Mouse (Mus musculus) intestine, embryonic 16.5 days (tissue): ENCODE results near the gene Adpgk. TPM values are rescaled to one million over a fixed set of nuclear protein-coding genes. Genes with fewer than 3 reads are reported as not detected.

Experiments used
- ATAC-seq: fragments of 200-750 bp; cut with Nextera tagmentation; 2 replicates; pipeline ENCODE4 v1.8.0; 2017; ENCODE audit warnings: moderate TSS enrichment, moderate library complexity
- H3K27ac ChIP-seq: fragments of 300-500 bp; sonication (generic); 2 replicates; pipeline ENCODE4 v1.5.1; 2014; ENCODE audit warnings: mild to moderate bottlenecking, low read length
- H3K27me3 ChIP-seq: fragments of 300-500 bp; sonication (generic); replicated peaks from 2 replicates; pipeline ENCODE4 v1.6.1; 2014; ENCODE audit warnings: low read length, control low read depth, mixed read lengths; ENCODE audit not compliant: control insufficient read depth, insufficient read depth
- H3K36me3 ChIP-seq: fragments of 300-500 bp; sonication (generic); 2 replicates; pipeline ENCODE4 v1.6.1; 2014; ENCODE audit warnings: low read length, control low read depth; ENCODE audit not compliant: control insufficient read depth, insufficient read depth
- H3K4me1 ChIP-seq: fragments of 300-500 bp; sonication (generic); 2 replicates; pipeline ENCODE4 v1.6.1; 2014; ENCODE audit warnings: low read length, control low read depth, mixed read lengths; ENCODE audit not compliant: control insufficient read depth, insufficient read depth
- H3K4me2 ChIP-seq: fragments of 300-500 bp; sonication (generic); 2 replicates; pipeline ENCODE4 v1.6.1; 2014; ENCODE audit warnings: low read depth, low read length, control low read depth
- H3K4me3 ChIP-seq: fragments of 300-500 bp; sonication (generic); 2 replicates; pipeline ENCODE4 v1.5.1; 2014; ENCODE audit warnings: mild to moderate bottlenecking, low read length
- H3K9ac ChIP-seq: fragments of 300-500 bp; sonication (generic); 2 replicates; pipeline ENCODE4 v1.6.1; 2014; ENCODE audit warnings: low read depth, low read length
- H3K9me3 ChIP-seq: fragments of 300-500 bp; sonication (generic); 2 replicates; pipeline ENCODE4 v1.6.1; 2016; ENCODE audit warnings: low read length, control low read depth; ENCODE audit not compliant: control insufficient read depth
- WGBS: fragments of 180-500 bp; shearing (Covaris S2); extraction: QIAGEN DNeasy Blood & Tissue Kit; methylation state at CpG from one replicate; pipeline ENCODE4 v1.1.7; 2014; 5-methylcytosine and 5-hydroxymethylcytosine counted together
- polyA plus RNA-seq: library from polyadenylated mRNA; unstranded; fragments of >200 nt; fragmentation: Nextera tagmentation; extraction: Ambion mirVana; gene quantifications from 2 replicates; pipeline ENCODE4 v1.2.1, GENCODE M21; 2015

The Adpgk gene
- polyA plus RNA-seq, 1 experiment from 2014 or later = 22.9 TPM

DNA sequence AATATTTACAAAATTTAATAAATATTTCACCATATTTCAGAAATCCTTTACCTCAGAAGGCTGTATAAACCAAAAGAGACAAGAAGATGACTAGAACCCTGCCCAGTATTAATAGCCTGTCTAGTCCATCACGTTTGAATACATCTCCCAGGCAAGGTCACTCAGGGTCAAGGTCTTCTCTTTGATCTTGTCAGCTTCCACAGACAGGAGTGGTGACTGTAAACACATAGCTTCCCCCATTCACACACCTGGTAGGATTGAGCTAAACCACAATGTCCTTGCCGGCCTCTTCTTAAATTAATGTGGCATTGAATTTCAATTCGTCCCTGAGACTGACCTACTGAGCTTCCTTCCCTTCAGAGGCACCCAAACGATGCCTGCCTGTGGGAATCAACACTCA lies 20.3 kb upstream of the Adpgk start:
- WGBS = 18% methylated on average over 4 of the region's 4 CpGs
- Histone ChIP-seq H3K9me3 (no peaks in the 10 kb centered on the region), H3K4me3 (no peak overlapping the region), H3K4me2 (no peak overlapping the region), H3K27me3 (no peaks in the 10 kb centered on the region), H3K36me3 (no peaks in the 10 kb centered on the region), H3K4me1 (peaks cover 6% of the 10 kb centered on the region; the same call in 1 of the 2 replicates), H3K9ac (no peak overlapping the region), H3K27ac (peak overlapping the region; percentile 40; the same call in 1 of the 2 replicates)
- 0 out of 2 replicates have a peak, but pooled peaks have one; percentile 6 for ATAC-seq

DNA sequence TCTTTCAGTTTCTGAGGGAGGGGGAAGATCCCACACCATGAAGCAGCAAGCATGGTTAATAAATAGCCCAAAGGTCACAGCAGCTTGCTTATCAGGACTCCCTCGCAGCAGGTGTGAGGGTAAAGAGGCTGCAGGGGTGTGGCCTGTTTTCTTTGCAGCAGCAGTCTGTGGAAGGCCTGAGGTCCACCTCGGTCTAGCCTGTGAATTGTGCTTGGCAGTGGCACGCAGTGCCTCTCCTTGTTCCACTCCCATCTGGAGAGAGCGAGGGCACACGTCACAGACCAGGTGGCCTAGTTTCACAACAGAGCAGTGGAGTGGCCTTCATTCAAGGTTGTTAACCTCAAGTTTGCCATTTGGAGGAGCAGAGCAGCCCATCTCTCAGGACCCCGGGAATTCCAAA lies 19.6 kb upstream of the Adpgk start:
- no peak overlapping the region for H3K4me2 ChIP-seq
- no peak overlapping the region for H3K9ac ChIP-seq
- H3K27ac ChIP-seq = peak overlapping the region; percentile 52
- no peaks in the 10 kb centered on the region for H3K36me3 ChIP-seq
- H3K27me3 ChIP-seq = no peaks in the 10 kb centered on the region
- H3K4me1 ChIP-seq = peaks cover 6% of the 10 kb centered on the region; the same call in 1 of the 2 replicates
- H3K9me3 ChIP-seq = no peaks in the 10 kb centered on the region
- WGBS = 40% methylated on average over 6 of the region's 6 CpGs
- no peak overlapping the region for H3K4me3 ChIP-seq
- peak; percentile 99 for ATAC-seq

DNA sequence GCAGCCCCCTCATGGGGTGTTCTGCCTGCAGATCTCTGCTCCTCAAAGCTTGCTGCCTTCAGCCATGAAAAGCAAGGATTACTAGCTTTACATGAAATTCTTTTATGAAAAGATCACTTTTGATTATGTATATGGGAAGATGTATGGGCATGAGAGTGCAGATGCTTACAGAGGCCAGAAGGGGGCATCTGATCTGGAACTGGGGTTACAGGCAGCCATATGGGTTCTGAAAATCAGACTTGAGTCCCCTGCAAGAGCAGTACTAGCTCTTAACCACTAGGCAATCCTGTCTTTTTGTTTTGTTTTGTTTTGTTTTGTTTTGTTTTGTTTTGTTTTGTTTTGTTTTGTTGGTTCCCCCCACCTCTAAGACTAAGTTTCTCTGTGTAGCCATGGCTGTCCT lies 18.2 kb upstream of the Adpgk start:
- Histone ChIP-seq H3K9ac (no peak overlapping the region), H3K4me1 (peaks cover 8% of the 10 kb centered on the region; the same call in 1 of the 2 replicates), H3K27ac (no peak overlapping the region), H3K27me3 (no peaks in the 10 kb centered on the region), H3K4me3 (no peak overlapping the region), H3K4me2 (no peak overlapping the region), H3K36me3 (no peaks in the 10 kb centered on the region), H3K9me3 (no peaks in the 10 kb centered on the region)
- no peak for ATAC-seq

DNA sequence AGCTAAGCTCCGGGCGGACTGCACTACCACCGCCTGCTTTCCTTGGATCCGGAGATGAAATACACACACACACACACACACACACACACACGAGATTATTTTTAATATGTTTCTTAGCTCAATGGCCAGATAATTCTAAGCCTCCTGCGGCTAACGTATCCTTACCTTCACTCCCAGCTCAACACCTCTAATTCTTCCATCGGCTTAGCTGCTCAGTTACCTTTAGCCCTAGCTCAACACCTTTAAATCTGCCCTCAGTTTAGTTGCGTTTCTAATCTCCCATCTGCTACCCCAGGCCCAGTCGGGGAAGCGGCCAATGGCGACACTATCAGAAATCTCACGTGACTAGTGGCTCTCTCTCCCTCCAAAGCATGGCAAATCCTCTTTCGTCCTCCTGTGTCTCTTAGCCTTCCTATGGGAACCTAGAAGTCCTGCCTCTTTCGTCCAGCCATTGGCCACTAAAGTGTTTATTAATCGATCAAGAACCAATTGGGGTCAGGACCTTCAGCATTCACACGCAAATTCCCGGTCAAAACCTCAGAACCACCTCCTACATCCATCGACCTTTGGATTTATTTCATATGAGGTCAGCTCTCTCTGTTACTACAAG lies 16.4 kb upstream of the Adpgk start:
- Histone ChIP-seq H3K9me3 (no peaks in the 10 kb centered on the region), H3K36me3 (no peaks in the 10 kb centered on the region), H3K4me1 (peaks cover 16% of the 10 kb centered on the region; the same call in 1 of the 2 replicates), H3K9ac (no peak overlapping the region), H3K27me3 (no peaks in the 10 kb centered on the region), H3K4me2 (no peak overlapping the region), H3K4me3 (no peak overlapping the region), H3K27ac (no peak overlapping the region)
- 88% methylated on average over 19 of the region's 19 CpGs for WGBS
- no peak for ATAC-seq

DNA sequence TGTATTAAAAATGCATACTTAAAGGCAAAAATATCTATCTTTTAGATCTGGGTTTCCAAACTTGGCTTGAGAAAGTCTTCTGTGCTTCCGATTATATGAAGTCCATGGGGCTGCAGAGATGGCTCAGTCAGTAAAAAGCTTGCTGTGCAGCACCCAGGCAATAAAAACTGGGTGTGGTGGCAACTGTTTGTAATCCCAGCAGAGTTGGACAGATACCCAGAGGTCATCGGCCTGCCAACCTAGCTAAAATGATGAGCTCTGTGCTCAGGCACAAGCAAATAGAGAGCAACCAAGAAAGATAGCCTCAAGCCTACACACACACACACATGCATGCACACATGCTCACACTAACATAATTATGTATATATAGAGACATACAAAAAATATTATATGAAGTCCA lies 13.2 kb upstream of the Adpgk start:
- Histone ChIP-seq H3K27me3 (no peaks in the 10 kb centered on the region), H3K9me3 (no peaks in the 10 kb centered on the region), H3K36me3 (no peaks in the 10 kb centered on the region), H3K4me2 (no peak overlapping the region), H3K4me1 (0 out of 2 replicates have a peak, but pooled peaks cover 10% of the 10 kb centered on the region), H3K4me3 (no peak overlapping the region), H3K9ac (no peak overlapping the region), H3K27ac (no peak overlapping the region)
- 67% methylated on average over 2 of the region's 2 CpGs for WGBS
- ATAC-seq = no peak

DNA sequence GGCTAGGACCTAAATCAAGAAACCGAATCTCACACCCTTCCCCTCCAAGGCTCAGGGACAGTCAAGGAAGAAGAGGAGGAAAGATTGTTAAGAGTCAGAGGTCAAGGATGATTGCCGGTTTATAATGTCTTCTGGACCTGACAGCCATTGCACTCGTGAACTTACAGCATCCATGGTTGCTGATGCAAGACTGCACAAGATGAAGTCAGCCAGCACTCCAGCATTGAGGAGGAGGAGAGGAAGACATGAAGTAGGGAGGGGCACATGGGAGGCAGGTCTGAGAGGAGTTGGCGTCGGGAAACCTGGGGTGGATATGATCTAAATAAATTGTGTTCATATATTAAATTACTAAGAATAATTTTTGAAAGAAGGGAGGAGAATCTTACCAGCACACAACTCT lies 12.7 kb upstream of the Adpgk start:
- H3K4me2 ChIP-seq = no peak overlapping the region
- H3K36me3 ChIP-seq = no peaks in the 10 kb centered on the region
- 53% methylated on average over 5 of the region's 5 CpGs for WGBS
- 0 out of 2 replicates have a peak, but pooled peaks cover 10% of the 10 kb centered on the region for H3K4me1 ChIP-seq
- ATAC-seq = no peak
- no peaks in the 10 kb centered on the region for H3K9me3 ChIP-seq
- no peak overlapping the region for H3K4me3 ChIP-seq
- no peak overlapping the region for H3K9ac ChIP-seq
- H3K27ac ChIP-seq = no peak overlapping the region
- H3K27me3 ChIP-seq = no peaks in the 10 kb centered on the region

DNA sequence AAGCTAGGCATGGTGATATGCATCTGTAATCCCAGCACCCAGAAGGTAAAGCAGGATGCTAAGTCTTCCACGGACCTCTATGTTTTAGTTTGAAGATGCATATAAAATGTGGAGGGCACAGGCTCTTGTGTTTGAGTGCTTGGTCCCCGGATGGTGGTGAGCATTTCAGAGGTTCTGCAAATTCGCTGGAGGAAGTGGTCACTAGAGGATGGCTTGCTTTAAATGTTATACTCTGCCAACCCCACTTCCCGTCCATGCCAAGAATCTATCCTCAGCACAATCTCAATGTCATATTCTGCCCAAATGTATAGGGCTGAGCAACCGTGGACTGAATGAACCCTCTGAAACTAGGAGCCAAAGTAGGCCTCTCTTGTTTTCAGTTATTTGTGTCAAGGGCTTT lies 10.5 kb upstream of the Adpgk start:
- Histone ChIP-seq H3K27me3 (no peaks in the 10 kb centered on the region), H3K4me1 (0 out of 2 replicates have a peak, but pooled peaks cover 10% of the 10 kb centered on the region), H3K9ac (no peak overlapping the region), H3K4me2 (no peak overlapping the region), H3K4me3 (no peak overlapping the region), H3K36me3 (no peaks in the 10 kb centered on the region), H3K9me3 (no peaks in the 10 kb centered on the region), H3K27ac (no peak overlapping the region)
- no peak for ATAC-seq
- 90% methylated on average over 5 of the region's 5 CpGs for WGBS

DNA sequence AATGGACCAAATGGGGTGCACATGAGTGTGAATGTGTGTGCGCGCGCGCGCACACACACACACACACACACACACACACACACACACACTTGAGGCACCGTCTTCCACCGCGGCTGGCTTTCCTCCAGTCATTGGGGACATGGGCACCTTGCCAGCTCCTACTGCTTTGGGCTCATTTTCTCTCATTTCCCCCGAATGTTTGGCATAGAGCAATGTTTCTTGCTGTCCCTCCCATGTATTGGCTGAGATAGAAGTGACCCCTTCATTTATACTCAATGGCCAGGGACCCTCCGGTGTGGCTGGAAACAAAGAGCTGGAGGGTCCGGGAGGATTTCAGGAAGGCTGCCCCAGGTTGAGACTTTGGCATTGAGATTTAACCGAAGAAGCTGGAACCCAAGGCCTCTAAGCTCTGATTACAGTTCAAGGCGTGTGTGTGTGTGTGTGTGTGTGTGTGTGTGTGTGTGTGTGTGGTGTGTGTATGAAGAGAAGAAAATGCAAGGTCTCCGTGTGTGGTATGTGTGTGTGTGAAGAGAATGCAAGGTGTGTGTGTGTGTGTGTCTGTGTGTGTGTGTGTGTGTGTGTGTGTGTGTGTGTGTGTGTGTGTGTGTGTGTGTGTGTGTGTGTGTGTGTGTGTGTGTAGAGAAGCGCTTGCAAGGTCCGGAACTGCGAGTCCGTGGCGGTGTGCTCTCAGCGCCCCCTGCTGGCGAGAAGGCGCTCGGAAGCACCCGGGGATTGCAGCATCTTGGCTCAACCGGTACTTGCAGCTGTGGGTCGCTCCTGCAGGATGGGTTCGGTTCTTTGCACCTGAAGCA lies 9.3 kb upstream of the Adpgk start:
- Histone ChIP-seq H3K27ac (no peak overlapping the region), H3K9me3 (no peaks in the 10 kb centered on the region), H3K36me3 (no peaks in the 10 kb centered on the region), H3K27me3 (no peaks in the 10 kb centered on the region), H3K4me1 (0 out of 2 replicates have a peak, but pooled peaks cover 10% of the 10 kb centered on the region), H3K4me2 (peak overlapping the region; percentile 17), H3K9ac (no peak overlapping the region), H3K4me3 (no peak overlapping the region)
- peak; percentile 74 for ATAC-seq
- 53% methylated on average over 19 of the region's 27 CpGs for WGBS

DNA sequence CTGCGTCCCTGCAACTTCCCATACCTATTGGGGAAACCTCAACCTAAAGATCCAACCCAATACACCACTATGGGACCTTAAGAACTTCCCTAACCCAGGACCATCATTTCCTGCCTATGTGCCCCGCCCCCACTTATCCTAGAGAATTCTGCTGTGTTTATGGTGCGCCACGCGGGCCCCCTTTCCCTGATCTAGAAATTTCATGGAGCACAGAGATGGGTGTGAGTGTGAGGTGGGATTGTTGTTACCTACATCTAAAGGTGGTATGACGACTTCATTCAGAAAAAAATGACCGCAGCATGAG lies 8.7 kb upstream of the Adpgk start:
- 0 out of 2 replicates have a peak, but pooled peaks cover 10% of the 10 kb centered on the region for H3K4me1 ChIP-seq
- H3K9ac ChIP-seq = no peak overlapping the region
- H3K36me3 ChIP-seq = no peaks in the 10 kb centered on the region
- ATAC-seq = peak; percentile 24; the same call in 1 of the 2 replicates
- peak overlapping the region; percentile 17 for H3K4me2 ChIP-seq
- no peaks in the 10 kb centered on the region for H3K9me3 ChIP-seq
- no peaks in the 10 kb centered on the region for H3K27me3 ChIP-seq
- no peak overlapping the region for H3K27ac ChIP-seq
- H3K4me3 ChIP-seq = no peak overlapping the region
- WGBS = 49% methylated on average over 7 of the region's 7 CpGs
